Mouse (Mus musculus) kidney, postnatal 0 days (tissue): ENCODE results near the gene Klhl24. TPM values are rescaled to one million over a fixed set of nuclear protein-coding genes. Genes with fewer than 3 reads are reported as not detected.

Experiments
- ATAC-seq: fragments of 200-750 bp; cut with Nextera tagmentation; replicated peaks from 2 replicates; pipeline ENCODE4 v1.8.0; 2017; ENCODE audit warnings: low read depth, moderate number of reproducible peaks, moderate TSS enrichment, moderate library complexity; ENCODE audit not compliant: low FRiP score
- DNase-seq: peaks from one replicate; pipeline ENCODE4 v3.0.0-alpha.2; 2016; ENCODE audit warnings: low spot score
- H3K27ac ChIP-seq: fragments of 300-500 bp; sonication (generic); 2 replicates; pipeline ENCODE4 v1.5.1; 2014; ENCODE audit warnings: mild to moderate bottlenecking
- H3K27me3 ChIP-seq: fragments of 300-500 bp; sonication (generic); 2 replicates; pipeline ENCODE4 v1.6.1; 2014; ENCODE audit warnings: low read length, mixed read lengths; ENCODE audit not compliant: insufficient read depth
- H3K36me3 ChIP-seq: fragments of 300-500 bp; sonication (generic); 2 replicates; pipeline ENCODE4 v1.6.1; 2014; ENCODE audit warnings: low read length, mixed read lengths; ENCODE audit not compliant: insufficient read depth
- H3K4me1 ChIP-seq: fragments of 300-500 bp; sonication (generic); replicated peaks from 2 replicates; pipeline ENCODE4 v1.6.1; 2014; ENCODE audit warnings: antibody characterized with exemption, low read length, mixed read lengths; ENCODE audit not compliant: insufficient read depth
- H3K4me2 ChIP-seq: fragments of 300-500 bp; sonication (generic); 2 replicates; pipeline ENCODE4 v1.6.1; 2014; ENCODE audit warnings: mild to moderate bottlenecking, low read length, moderate library complexity, mixed read lengths
- H3K4me3 ChIP-seq: fragments of 300-500 bp; sonication (generic); replicated peaks from 2 replicates; pipeline ENCODE4 v1.5.1; 2014; ENCODE audit warnings: low read depth, low read length
- H3K9ac ChIP-seq: fragments of 300-500 bp; sonication (generic); 2 replicates; pipeline ENCODE4 v1.6.1; 2014; ENCODE audit warnings: low read depth, low read length
- H3K9me3 ChIP-seq: fragments of 300-500 bp; sonication (generic); replicated peaks from 2 replicates; pipeline ENCODE4 v1.6.1; 2016; ENCODE audit warnings: low read length, inconsistent platforms, mixed read lengths
- CTCF ChIP-seq: IDR thresholded peaks from 2 replicates; pipeline ENCODE4 v1.5.1; 2016; ENCODE audit warnings: antibody characterized with exemption, low read depth, mild to moderate bottlenecking, moderate library complexity
- WGBS: fragments of 180-500 bp; shearing (Covaris S2); extraction: QIAGEN DNeasy Blood & Tissue Kit; methylation state at CpG from one replicate; pipeline ENCODE4 v1.1.7; 2014; 5-methylcytosine and 5-hydroxymethylcytosine counted together
- polyA plus RNA-seq: library from polyadenylated mRNA; unstranded; fragments of >200 nt; fragmentation: Nextera tagmentation; extraction: Ambion mirVana; gene quantifications from 2 replicates; pipeline ENCODE4 v1.2.1, GENCODE M21; 2015

Klhl24 gene
- polyA plus RNA-seq, 1 experiment from 2014 or later, result 38.7 TPM

GRCm38 (mm10) chr16:20169071-20169470, 71.7 kb downstream of the Klhl24 start:
- Histone ChIP-seq H3K27me3 (no peaks in the 10 kb centered on the region), H3K27ac (no peak overlapping the region), H3K4me2 (no peak overlapping the region), H3K9ac (no peak overlapping the region), H3K4me3 (no peak overlapping the region), H3K4me1 (no peaks in the 10 kb centered on the region), H3K9me3 (no peaks in the 10 kb centered on the region), H3K36me3 (peaks cover 65% of the 10 kb centered on the region)
- no peak for ATAC-seq
- TF ChIP-seq CTCF, result no peak
- 92% methylated on average over 3 of the region's 3 CpGs for WGBS
- no peak for DNase-seq

GRCm38 (mm10) chr16:20169471-20170106, 72.2 kb downstream of the Klhl24 start:
- WGBS, result 83% methylated on average over 3 of the region's 3 CpGs
- Histone ChIP-seq H3K9ac (no peak overlapping the region), H3K27ac (no peak overlapping the region), H3K4me3 (no peak overlapping the region), H3K9me3 (no peaks in the 10 kb centered on the region), H3K36me3 (peaks cover 62% of the 10 kb centered on the region), H3K27me3 (no peaks in the 10 kb centered on the region), H3K4me2 (no peak overlapping the region), H3K4me1 (no peaks in the 10 kb centered on the region)
- no peak for TF ChIP-seq CTCF
- ATAC-seq, result no peak
- peak; percentile 6 for DNase-seq

Other genes starting within 250 kb of the Klhl24 start
- 12.2 and 16.0 TPM in 2 replicates for gene Klhl6, start 114.5 kb upstream of the Klhl24 start, polyA plus RNA-seq
- 12.5 and 12.7 TPM in 2 replicates for gene Yeats2, start 43.5 kb downstream of the Klhl24 start, polyA plus RNA-seq
- gene Map6d1, start 143.8 kb downstream of the Klhl24 start, polyA plus RNA-seq, result 0.36 and 0.37 TPM in 2 replicates
- gene Parl, start 204.8 kb downstream of the Klhl24 start, polyA plus RNA-seq, result 110 and 115 TPM in 2 replicates
- not detected in 2 replicates for gene Cyp2ab1, start 227.9 kb downstream of the Klhl24 start, polyA plus RNA-seq